Mouse (Mus musculus) splenic B cell, adult 2 months (primary cell): ENCODE measurements around the gene Tefm.
"Not testable (repeated sequence)": the region's sequence is repeated elsewhere in the genome, so short reads cannot be mapped to it uniquely, and the experiment has no call there.

ENCODE experiments used
- DNase-seq: peaks from one replicate; pipeline ENCODE4 v3.0.0-alpha.2; 2011; ENCODE audit warnings: low read depth, low spot score
- H3K27me3 ChIP-seq: 2 replicates; pipeline ENCODE4 v1.6.1; 2012; ENCODE audit warnings: mild to moderate bottlenecking, low read length, moderate library complexity, mixed read lengths; ENCODE audit not compliant: control insufficient read depth, poor library complexity, insufficient read depth, severe bottlenecking
- H3K36me3 ChIP-seq: 2 replicates; pipeline ENCODE4 v1.6.1; 2012; ENCODE audit warnings: mild to moderate bottlenecking, low read length, moderate library complexity, mixed read lengths; ENCODE audit not compliant: control insufficient read depth, poor library complexity, insufficient read depth, severe bottlenecking

Tefm gene

GRCm38 (mm10) chr11:80141825-80142521, at the start of gene Tefm:
Tefm (minus strand) TSS chr11:80142175.
- DNase-seq, result peak; percentile 73
- Histone ChIP-seq H3K36me3 (0 out of 2 replicates have a peak, but pooled peaks cover 2% of the 10 kb centered on the region), H3K27me3 (no peaks in the 10 kb centered on the region)

GRCm38 (mm10) chr11:80190280-80190679, 48.3 kb upstream of the Tefm start:
- Histone ChIP-seq H3K27me3 (no peaks in the 10 kb centered on the region), H3K36me3 (peaks cover 2% of the 10 kb centered on the region; the same call in 1 of the 2 replicates)
- no peak for DNase-seq

- not testable (repeated sequence) for H3K27me3 ChIP-seq, H3K36me3 ChIP-seq, DNase-seq
Observed at GRCm38 (mm10) chr11:80185441-80185976, 43.5 kb upstream of the Tefm start.

GRCm38 (mm10) chr11:80184531-80185071, 42.6 kb upstream of the Tefm start:
- Histone ChIP-seq H3K27me3 (no peaks in the 10 kb centered on the region), H3K36me3 (no peaks in the 10 kb centered on the region)
- DNase-seq, result no peak

- no peaks in the 10 kb centered on the region for H3K36me3 ChIP-seq
- DNase-seq, result peak; percentile 86
- no peaks in the 10 kb centered on the region for H3K27me3 ChIP-seq
Observed at GRCm38 (mm10) chr11:80183705-80184255, 41.8 kb upstream of the Tefm start, which contains the start of gene Rnf135. Rnf135 (plus strand) TSS chr11:80183851.

GRCm38 (mm10) chr11:80183054-80183704, 41.2 kb upstream of the Tefm start:
- H3K27me3 ChIP-seq, H3K36me3 ChIP-seq: not testable (repeated sequence)
- peak; percentile 25 for DNase-seq

- Histone ChIP-seq H3K27me3 (no peaks in the 10 kb centered on the region), H3K36me3 (no peaks in the 10 kb centered on the region)
- DNase-seq, result peak; percentile 23
Observed at GRCm38 (mm10) chr11:80181021-80181749, 39.2 kb upstream of the Tefm start.

- no peak for DNase-seq
- Histone ChIP-seq H3K36me3 (no peaks in the 10 kb centered on the region), H3K27me3 (no peaks in the 10 kb centered on the region)
Observed at GRCm38 (mm10) chr11:80178316-80178715, 36.3 kb upstream of the Tefm start.

- no peak for DNase-seq
- Histone ChIP-seq H3K36me3 (no peaks in the 10 kb centered on the region), H3K27me3 (no peaks in the 10 kb centered on the region)
Observed at GRCm38 (mm10) chr11:80176911-80177895, 35.2 kb upstream of the Tefm start.

- Histone ChIP-seq H3K27me3 (no peaks in the 10 kb centered on the region), H3K36me3 (no peaks in the 10 kb centered on the region)
- no peak for DNase-seq
Observed at GRCm38 (mm10) chr11:80173963-80174670, 32.1 kb upstream of the Tefm start.

GRCm38 (mm10) chr11:80171884-80172283, 29.9 kb upstream of the Tefm start:
- H3K36me3 ChIP-seq, result no peaks in the 10 kb centered on the region
- H3K27me3 ChIP-seq, result no peaks in the 10 kb centered on the region
- DNase-seq, result no peak

GRCm38 (mm10) chr11:80170351-80170750, 28.4 kb upstream of the Tefm start:
- no peaks in the 10 kb centered on the region for H3K27me3 ChIP-seq
- H3K36me3 ChIP-seq, result no peaks in the 10 kb centered on the region
- DNase-seq, result no peak

GRCm38 (mm10) chr11:80169629-80170028, 27.7 kb upstream of the Tefm start:
- Histone ChIP-seq H3K27me3 (no peaks in the 10 kb centered on the region), H3K36me3 (no peaks in the 10 kb centered on the region)
- DNase-seq, result peak; percentile 51
